Mouse (Mus musculus): Measurements from ENCODE around the gene Phf5a.

DNA sequence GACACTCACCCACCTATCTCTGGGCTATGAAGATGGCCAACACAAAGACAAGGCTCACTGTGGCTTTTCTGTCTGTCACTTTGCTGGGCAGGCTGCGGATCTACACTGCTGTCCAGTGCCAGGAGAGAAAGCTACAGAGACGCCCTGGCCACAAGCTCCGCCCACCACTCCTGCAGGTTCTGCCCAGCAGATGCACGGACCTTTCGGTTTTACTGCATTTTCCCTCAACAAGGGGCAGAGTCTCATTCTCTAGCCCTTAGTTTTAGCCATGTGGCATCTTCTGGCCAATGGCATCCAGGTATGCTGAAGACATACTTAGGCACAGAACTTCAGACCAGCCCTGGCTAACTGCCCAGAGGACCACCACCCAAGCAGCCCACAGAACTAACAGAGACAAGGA lies 49.5 kb upstream of the Phf5a start:
- TF ChIP-seq CTCF (IDR thresholded peaks at IDR 0.05; ENCODE audit: control insufficient read depth, insufficient read depth, insufficient replicate concordance, low read depth, low read length), result no peak
- TF ChIP-seq POLR2A (IDR thresholded peaks at IDR 0.05; ENCODE audit: control insufficient read depth, low read depth, low read length), result no peak

Data from testis, adult 2 months (tissue).